Mouse (Mus musculus) lung, embryonic 16.5 days (tissue): Measurements from ENCODE around the gene Abtb2. TPM values are rescaled to one million over a fixed set of nuclear protein-coding genes. Genes with fewer than 3 reads are reported as not detected.
"Not testable (repeated sequence)": the region's sequence is repeated elsewhere in the genome, so short reads cannot be mapped to it uniquely, and the experiment has no call there.

Experiments
- ATAC-seq: fragments of 200-750 bp; cut with Nextera tagmentation; 2 replicates; pipeline ENCODE4 v1.8.0; 2017; ENCODE audit warnings: low read depth, mild to moderate bottlenecking, moderate library complexity
- H3K27ac ChIP-seq: fragments of 300-500 bp; sonication (generic); 2 replicates; pipeline ENCODE4 v1.5.1; 2014; ENCODE audit warnings: mild to moderate bottlenecking, control low read depth, low read length
- H3K27me3 ChIP-seq: fragments of 300-500 bp; sonication (generic); 2 replicates; pipeline ENCODE4 v1.6.1; 2014; ENCODE audit warnings: low read depth, low read length, mixed read lengths; ENCODE audit not compliant: control insufficient read depth, insufficient read depth
- H3K36me3 ChIP-seq: fragments of 300-500 bp; sonication (generic); 2 replicates; pipeline ENCODE4 v1.6.1; 2014; ENCODE audit warnings: low read length; ENCODE audit not compliant: control insufficient read depth, insufficient read depth
- H3K4me1 ChIP-seq: fragments of 300-500 bp; sonication (generic); replicated peaks from 2 replicates; pipeline ENCODE4 v1.6.1; 2014; ENCODE audit warnings: low read length, mixed read lengths; ENCODE audit not compliant: control insufficient read depth, insufficient read depth
- H3K4me2 ChIP-seq: fragments of 300-500 bp; sonication (generic); 2 replicates; pipeline ENCODE4 v1.6.1; 2014; ENCODE audit warnings: low read depth, low read length, control low read depth
- H3K4me3 ChIP-seq: fragments of 300-500 bp; sonication (generic); 2 replicates; pipeline ENCODE4 v1.5.1; 2014; ENCODE audit warnings: mild to moderate bottlenecking, low read length, control low read depth
- H3K9ac ChIP-seq: fragments of 300-500 bp; sonication (generic); 2 replicates; pipeline ENCODE4 v1.6.1; 2014; ENCODE audit warnings: low read length, control low read depth
- H3K9me3 ChIP-seq: fragments of 300-500 bp; sonication (generic); 2 replicates; pipeline ENCODE4 v1.6.1; 2016; ENCODE audit warnings: low read length; ENCODE audit not compliant: control insufficient read depth
- WGBS: fragments of 180-500 bp; shearing (Covaris S2); extraction: QIAGEN DNeasy Blood & Tissue Kit; methylation state at CpG from one replicate; pipeline ENCODE4 v1.1.7; 2014; 5-methylcytosine and 5-hydroxymethylcytosine counted together
- polyA plus RNA-seq: library from polyadenylated mRNA; unstranded; fragments of >200 nt; fragmentation: Nextera tagmentation; extraction: Ambion mirVana; gene quantifications from 2 replicates; pipeline ENCODE4 v1.2.1, GENCODE M21; 2015

Gene Abtb2
- 6.6 and 7.7 TPM in 2 replicates for polyA plus RNA-seq

DNA sequence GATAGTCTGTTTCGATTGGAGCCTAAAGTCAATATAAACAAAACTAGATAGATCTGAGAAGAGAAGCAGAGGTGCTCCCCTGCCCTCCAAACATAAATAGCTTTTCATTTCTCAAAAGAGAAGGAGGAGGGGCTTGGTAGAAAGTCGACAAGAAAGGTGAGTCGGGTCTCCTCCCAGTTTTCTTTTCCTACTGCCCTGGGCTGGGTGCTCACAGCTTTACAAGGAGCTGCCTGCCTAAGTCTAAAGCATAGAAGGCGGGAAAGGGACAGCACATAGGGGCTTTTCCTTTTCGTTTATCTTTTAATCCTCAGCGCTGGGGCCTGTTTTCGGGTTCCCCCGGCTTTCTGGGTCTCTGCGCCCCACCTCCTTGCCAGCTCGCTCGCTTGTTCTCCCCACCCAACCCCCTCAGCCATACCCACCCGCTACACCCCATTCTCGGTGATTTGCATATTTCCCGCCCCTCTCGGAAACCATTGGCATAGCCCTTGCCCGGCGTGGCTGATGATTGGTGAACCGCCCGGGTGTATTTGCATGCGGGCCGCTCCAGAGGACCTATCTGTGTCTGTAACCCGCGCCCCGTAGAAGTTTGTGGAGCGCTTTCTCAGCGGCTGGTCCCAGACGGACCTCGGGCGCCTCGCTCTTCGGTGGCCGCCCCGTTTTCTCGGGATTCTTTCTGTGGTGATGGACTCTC lies at the start of gene Abtb2:
Abtb2 (plus strand) TSS at position 579 of the 691 bp plus-strand sequence.
- Histone ChIP-seq H3K9me3 (no peaks in the 10 kb centered on the region), H3K4me3 (peak within 1 kb of the TSS; percentile 68), H3K9ac (peak within 1 kb of the TSS; percentile 76), H3K4me2 (peak within 1 kb of the TSS; percentile 84), H3K27ac (peak within 1 kb of the TSS; percentile 79), H3K36me3 (no peaks in the 10 kb centered on the region), H3K4me1 (peaks cover 13% of the 10 kb centered on the region; the same call in 1 of the 2 replicates), H3K27me3 (no peaks in the 10 kb centered on the region)
- WGBS: under 1% methylated on average over 34 of the region's 34 CpGs
- ATAC-seq: peak; percentile 98

DNA sequence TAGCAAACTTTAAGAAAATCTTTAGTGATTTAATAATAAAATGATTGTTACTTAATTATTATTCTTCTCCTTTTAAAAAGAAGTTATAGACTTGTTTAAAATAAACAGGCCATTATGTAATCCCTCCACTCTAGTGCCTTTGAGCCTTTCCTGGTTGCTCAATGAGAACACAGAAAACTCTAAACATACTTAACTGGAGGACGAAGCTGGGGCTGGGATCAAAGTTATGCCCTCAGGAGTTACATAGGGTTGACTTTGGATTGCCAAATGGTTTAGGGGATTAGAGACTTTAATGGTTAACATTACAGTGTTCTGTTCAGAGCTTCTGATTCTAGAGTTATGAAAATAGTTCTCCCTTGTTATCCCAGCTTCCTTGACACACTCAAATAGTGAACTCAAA lies 49.6 kb upstream of the Abtb2 start:
- Histone ChIP-seq H3K9ac (no peak overlapping the region), H3K27ac (no peak overlapping the region), H3K27me3 (no peaks in the 10 kb centered on the region), H3K9me3 (no peaks in the 10 kb centered on the region), H3K4me1 (no peaks in the 10 kb centered on the region), H3K4me3 (no peak overlapping the region), H3K36me3 (no peaks in the 10 kb centered on the region), H3K4me2 (no peak overlapping the region)
- ATAC-seq: no peak
- WGBS: 33% methylated on average over 1 of the region's 1 CpGs

DNA sequence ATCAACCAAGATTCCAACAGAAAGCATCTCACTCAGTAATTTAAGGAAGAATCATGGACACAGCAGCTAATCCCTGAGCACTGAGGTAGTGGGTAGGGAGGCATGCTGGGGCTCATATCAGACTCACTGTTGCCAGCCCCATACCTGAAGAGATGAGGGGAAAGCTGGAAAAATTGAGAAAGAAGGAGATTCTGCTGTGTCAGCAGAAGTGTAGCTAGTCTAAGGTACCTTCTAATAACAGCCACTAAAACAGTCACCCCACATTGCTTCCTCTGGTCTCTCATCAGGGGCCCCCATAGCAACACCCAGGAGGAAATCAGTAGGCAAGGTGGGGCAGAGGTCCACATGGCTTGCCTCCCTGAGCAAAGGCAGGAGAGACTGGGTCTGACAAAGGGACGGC lies 40.5 kb upstream of the Abtb2 start:
- no peak overlapping the region for H3K4me3 ChIP-seq
- no peaks in the 10 kb centered on the region for H3K36me3 ChIP-seq
- H3K27ac ChIP-seq: no peak overlapping the region
- no peak overlapping the region for H3K4me2 ChIP-seq
- no peak overlapping the region for H3K9ac ChIP-seq
- H3K9me3 ChIP-seq: no peaks in the 10 kb centered on the region
- ATAC-seq: no peak
- 87% methylated on average over 1 of the region's 1 CpGs for WGBS
- no peaks in the 10 kb centered on the region for H3K4me1 ChIP-seq
- no peaks in the 10 kb centered on the region for H3K27me3 ChIP-seq

DNA sequence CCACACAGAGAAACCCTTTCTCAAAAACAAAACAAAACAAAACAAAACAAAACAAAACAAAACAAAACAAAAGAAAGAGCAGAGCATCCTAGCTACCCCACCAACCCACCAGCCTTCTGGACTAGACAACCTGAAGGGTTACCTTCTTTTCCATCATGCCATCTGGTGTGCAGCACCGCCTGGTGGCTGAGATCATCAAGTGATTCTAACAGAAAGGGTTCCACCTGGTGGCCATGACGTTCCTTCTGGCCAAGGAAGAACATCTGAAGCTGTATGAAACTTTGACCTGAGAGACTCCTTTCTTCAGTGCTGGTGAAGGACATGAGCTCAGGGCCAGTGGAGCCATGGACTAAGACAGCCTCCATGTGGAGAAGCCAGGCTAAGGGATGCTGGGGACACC lies 19.0 kb upstream of the Abtb2 start:
- ATAC-seq: no peak

DNA sequence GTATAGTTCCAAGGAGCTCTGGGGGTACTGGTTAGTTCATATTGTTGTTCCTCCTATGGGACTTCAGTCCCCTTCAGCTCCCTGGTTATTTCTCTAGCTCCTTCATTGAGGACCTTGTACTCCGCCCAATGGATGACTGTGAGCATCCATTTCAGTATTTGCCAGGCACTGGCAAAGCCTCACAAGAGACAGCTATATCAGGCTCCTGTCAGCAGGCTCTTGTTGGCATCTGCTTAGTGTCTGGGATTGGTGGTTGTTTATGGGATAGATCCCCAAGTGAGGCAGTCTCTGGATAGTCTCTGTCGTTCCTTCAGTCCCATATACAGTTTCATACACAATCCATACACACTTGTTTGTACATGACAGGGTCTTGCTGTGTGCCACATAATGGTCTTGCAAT lies 15.8 kb upstream of the Abtb2 start:
- H3K27ac ChIP-seq, ATAC-seq, H3K9ac ChIP-seq, H3K9me3 ChIP-seq, H3K36me3 ChIP-seq, H3K4me2 ChIP-seq, H3K4me3 ChIP-seq, H3K27me3 ChIP-seq, H3K4me1 ChIP-seq: not testable (repeated sequence)
- 64% methylated on average over 2 of the region's 2 CpGs for WGBS

More for the DNA sequence above, 19.0 kb upstream of the Abtb2 start:
- Histone ChIP-seq H3K4me3 (no peak overlapping the region), H3K36me3 (no peaks in the 10 kb centered on the region), H3K4me2 (no peak overlapping the region), H3K27ac (no peak overlapping the region), H3K4me1 (no peaks in the 10 kb centered on the region), H3K9ac (no peak overlapping the region), H3K9me3 (no peaks in the 10 kb centered on the region), H3K27me3 (no peaks in the 10 kb centered on the region)
- 6% methylated on average over 2 of the region's 2 CpGs for WGBS

DNA sequence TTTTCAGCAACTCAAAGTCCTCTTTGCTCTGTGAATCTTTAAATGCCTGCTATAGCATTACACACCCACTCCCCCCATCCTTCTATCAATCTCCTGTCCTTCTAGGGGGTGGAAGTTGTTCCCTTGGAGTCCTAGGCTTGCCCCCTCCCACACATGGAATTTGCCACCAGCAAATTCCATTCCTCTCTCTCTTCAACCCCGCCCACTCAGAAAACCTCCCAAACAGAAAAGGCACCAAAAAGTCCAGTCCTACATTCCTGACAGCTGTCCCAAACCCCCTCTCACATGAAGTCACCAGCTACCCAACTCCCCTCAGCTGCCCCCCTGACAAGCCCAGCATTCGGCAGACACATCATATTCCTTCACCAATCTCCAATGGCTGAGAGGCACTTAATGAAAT lies 12.1 kb upstream of the Abtb2 start:
- Histone ChIP-seq H3K9me3 (no peaks in the 10 kb centered on the region), H3K9ac (no peak overlapping the region), H3K4me1 (no peaks in the 10 kb centered on the region), H3K27ac (no peak overlapping the region), H3K4me3 (no peak overlapping the region), H3K36me3 (no peaks in the 10 kb centered on the region), H3K27me3 (no peaks in the 10 kb centered on the region), H3K4me2 (no peak overlapping the region)
- 34% methylated on average over 2 of the region's 2 CpGs for WGBS
- no peak for ATAC-seq

DNA sequence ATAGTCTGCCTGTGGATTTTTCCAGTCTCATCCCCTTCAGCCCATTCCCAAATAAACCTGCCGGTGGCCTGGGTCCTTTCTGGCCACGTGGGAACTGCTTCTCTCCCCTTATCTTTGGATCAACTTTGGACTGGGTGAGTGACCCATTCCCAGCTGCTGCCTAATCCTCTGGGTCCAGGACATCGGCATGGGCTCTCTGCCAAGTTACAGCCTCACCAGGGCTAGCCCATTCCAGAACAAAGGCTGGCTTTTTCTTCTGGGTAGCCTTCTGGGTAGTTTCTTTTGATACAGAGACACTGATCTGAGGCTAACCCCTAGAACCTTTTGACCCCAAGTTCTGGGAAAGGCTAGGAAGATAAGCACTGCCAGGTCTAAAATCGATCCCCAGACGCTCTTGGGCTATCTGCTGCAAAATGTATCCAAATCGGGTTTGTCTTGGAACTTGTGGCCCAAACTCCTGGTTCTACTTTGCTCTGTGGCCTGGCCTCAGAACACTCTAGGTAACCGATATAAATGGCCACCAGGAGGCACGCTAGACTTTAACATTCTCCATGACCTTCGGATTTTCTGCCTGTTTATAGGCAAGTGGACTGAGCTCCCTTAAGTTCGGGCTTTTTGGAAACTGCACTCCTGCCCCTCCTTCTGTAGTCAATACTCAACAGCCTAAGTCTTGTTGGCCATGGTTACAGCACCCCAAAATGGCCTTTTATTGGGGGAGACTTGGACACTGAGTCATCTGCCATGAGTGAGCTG lies 9.8 kb upstream of the Abtb2 start:
- ATAC-seq: no peak
- H3K4me1 ChIP-seq: no peaks in the 10 kb centered on the region
- H3K9ac ChIP-seq: no peak overlapping the region
- no peak overlapping the region for H3K4me2 ChIP-seq
- no peak overlapping the region for H3K27ac ChIP-seq
- H3K9me3 ChIP-seq: no peaks in the 10 kb centered on the region
- 51% methylated on average over 10 of the region's 10 CpGs for WGBS
- H3K4me3 ChIP-seq: no peak overlapping the region
- H3K36me3 ChIP-seq: no peaks in the 10 kb centered on the region
- H3K27me3 ChIP-seq: no peaks in the 10 kb centered on the region

DNA sequence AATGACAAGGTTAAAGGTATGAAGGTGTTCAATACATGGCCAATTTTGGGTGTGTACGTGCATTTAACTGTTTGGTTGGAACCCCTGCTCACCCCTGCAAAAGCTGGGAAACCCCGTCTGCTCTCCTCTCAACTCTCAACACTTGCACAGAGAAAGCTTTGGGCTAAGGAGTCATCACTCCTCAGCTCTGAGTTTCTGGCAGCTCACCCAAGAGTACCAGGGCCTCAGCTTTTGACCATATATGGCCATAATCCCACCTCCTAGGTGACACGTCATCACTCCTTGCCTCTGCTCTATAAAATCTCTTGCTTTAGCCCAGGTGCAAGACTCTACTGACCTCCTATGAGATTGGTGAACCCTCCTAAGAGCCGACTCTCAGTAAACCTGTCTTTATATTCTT lies 5.2 kb upstream of the Abtb2 start:
- Histone ChIP-seq H3K36me3 (no peaks in the 10 kb centered on the region), H3K4me1 (0 out of 2 replicates have a peak, but pooled peaks cover 6% of the 10 kb centered on the region), H3K4me3 (no peak overlapping the region), H3K9me3 (no peaks in the 10 kb centered on the region), H3K27ac (no peak overlapping the region), H3K4me2 (no peak overlapping the region), H3K27me3 (no peaks in the 10 kb centered on the region), H3K9ac (no peak overlapping the region)
- ATAC-seq: no peak
- WGBS: 60% methylated on average over 4 of the region's 4 CpGs

DNA sequence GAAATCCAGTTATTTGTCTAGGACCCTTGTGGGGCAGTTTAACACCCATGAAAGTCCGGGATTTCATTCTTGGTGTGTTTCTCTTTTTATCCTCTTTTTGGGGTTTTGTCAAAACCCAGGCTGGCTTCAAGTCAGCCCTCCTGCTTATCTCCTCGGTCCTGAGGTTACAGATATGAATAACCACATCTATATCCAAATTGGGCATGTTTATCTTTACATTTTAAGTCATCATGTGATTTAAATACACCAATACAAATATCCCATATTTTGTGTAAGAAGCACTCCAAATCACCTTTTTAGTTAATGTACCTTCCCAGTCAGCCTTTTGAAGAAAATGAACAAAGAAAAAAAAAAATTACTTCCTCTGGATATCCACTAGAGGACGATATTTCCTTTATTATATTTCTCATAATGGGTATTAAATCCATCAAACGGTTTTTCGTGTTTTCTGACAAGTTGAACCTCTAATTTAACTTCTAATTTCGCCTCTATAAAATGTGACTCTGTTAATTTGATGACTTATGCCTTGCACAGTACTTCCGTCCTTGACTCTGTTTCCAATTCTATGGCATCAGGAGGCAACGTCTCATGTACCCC lies 1.6 kb upstream of the Abtb2 start:
- Histone ChIP-seq H3K36me3 (no peaks in the 10 kb centered on the region), H3K4me2 (peak overlapping the region; percentile 84), H3K27me3 (no peaks in the 10 kb centered on the region), H3K9ac (no peak overlapping the region), H3K27ac (no peak overlapping the region), H3K9me3 (no peaks in the 10 kb centered on the region), H3K4me1 (peaks cover 13% of the 10 kb centered on the region; the same call in 1 of the 2 replicates), H3K4me3 (peak overlapping the region; percentile 68)
- WGBS: 13% methylated on average over 8 of the region's 8 CpGs
- ATAC-seq: no peak
